Mouse (Mus musculus) liver, embryonic 11.5 days (tissue): ENCODE results near the gene Myo18a. TPM values are rescaled to one million over a fixed set of nuclear protein-coding genes. Genes with fewer than 3 reads are reported as not detected.

Source experiments
- ATAC-seq: fragments of 200-750 bp; cut with Nextera tagmentation; replicated peaks from 2 replicates; pipeline ENCODE4 v1.8.0; 2017; ENCODE audit warnings: moderate number of reproducible peaks, mild to moderate bottlenecking, moderate TSS enrichment, moderate library complexity; ENCODE audit not compliant: low FRiP score
- DNase-seq: peaks from one replicate; pipeline ENCODE4 v3.0.0-alpha.2; 2017; ENCODE audit warnings: low spot score
- H3K27ac ChIP-seq: fragments of 300-500 bp; sonication (generic); 2 replicates; pipeline ENCODE4 v1.5.1; 2014; ENCODE audit warnings: mild to moderate bottlenecking, low read depth, low read length, control low read depth
- H3K27me3 ChIP-seq: fragments of 300-500 bp; sonication (generic); replicated peaks from 2 replicates; pipeline ENCODE4 v1.6.1; 2014; ENCODE audit warnings: low read length, mixed read lengths; ENCODE audit not compliant: control insufficient read depth, insufficient read depth
- H3K36me3 ChIP-seq: fragments of 300-500 bp; sonication (generic); 2 replicates; pipeline ENCODE4 v1.6.1; 2014; ENCODE audit warnings: mild to moderate bottlenecking, low read length, moderate library complexity, mixed read lengths; ENCODE audit not compliant: control insufficient read depth, insufficient read depth
- H3K4me1 ChIP-seq: fragments of 300-500 bp; sonication (generic); replicated peaks from 2 replicates; pipeline ENCODE4 v1.6.1; 2014; ENCODE audit warnings: low read length, mixed read lengths; ENCODE audit not compliant: control insufficient read depth, insufficient read depth
- H3K4me2 ChIP-seq: fragments of 300-500 bp; sonication (generic); 2 replicates; pipeline ENCODE4 v1.6.1; 2014; ENCODE audit warnings: mild to moderate bottlenecking, control low read depth, moderate library complexity
- H3K4me3 ChIP-seq: fragments of 300-500 bp; sonication (generic); 2 replicates; pipeline ENCODE4 v1.5.1; 2014; ENCODE audit warnings: low read depth, low read length, control low read depth
- H3K9ac ChIP-seq: fragments of 300-500 bp; sonication (generic); 2 replicates; pipeline ENCODE4 v1.6.1; 2014; ENCODE audit warnings: low read depth, low read length, control low read depth
- H3K9me3 ChIP-seq: fragments of 300-500 bp; sonication (generic); 2 replicates; pipeline ENCODE4 v1.6.1; 2016; ENCODE audit warnings: low read length, inconsistent platforms, mixed read lengths; ENCODE audit not compliant: control insufficient read depth
- WGBS: fragments of 180-500 bp; shearing (Covaris S2); extraction: QIAGEN DNeasy Blood & Tissue Kit; methylation state at CpG from one replicate; pipeline ENCODE4 v1.1.7; 2014; 5-methylcytosine and 5-hydroxymethylcytosine counted together
- polyA plus RNA-seq: library from polyadenylated mRNA; unstranded; fragments of >200 nt; fragmentation: Nextera tagmentation; extraction: Ambion mirVana; gene quantifications from 2 replicates; pipeline ENCODE4 v1.2.1, GENCODE M21; 2014

Gene Myo18a
- polyA plus RNA-seq, 1 experiment from 2014 or later: 37.1 TPM

- Histone ChIP-seq H3K36me3 (no peaks in the 10 kb centered on the region), H3K4me2 (no peak overlapping the region), H3K4me3 (no peak overlapping the region), H3K27me3 (peaks cover 34% of the 10 kb centered on the region), H3K9ac (no peak overlapping the region), H3K9me3 (no peaks in the 10 kb centered on the region), H3K27ac (no peak overlapping the region), H3K4me1 (no peaks in the 10 kb centered on the region)
- no peak for ATAC-seq
- DNase-seq: no peak
- WGBS: 47% methylated on average over 5 of the region's 5 CpGs
Measured at GRCm38 (mm10) chr11:77901366-77901765, 138.3 kb downstream of the Myo18a start.

GRCm38 (mm10) chr11:77901775-77902355 lies 138.8 kb downstream of the Myo18a start:
- ATAC-seq: no peak

DNA sequence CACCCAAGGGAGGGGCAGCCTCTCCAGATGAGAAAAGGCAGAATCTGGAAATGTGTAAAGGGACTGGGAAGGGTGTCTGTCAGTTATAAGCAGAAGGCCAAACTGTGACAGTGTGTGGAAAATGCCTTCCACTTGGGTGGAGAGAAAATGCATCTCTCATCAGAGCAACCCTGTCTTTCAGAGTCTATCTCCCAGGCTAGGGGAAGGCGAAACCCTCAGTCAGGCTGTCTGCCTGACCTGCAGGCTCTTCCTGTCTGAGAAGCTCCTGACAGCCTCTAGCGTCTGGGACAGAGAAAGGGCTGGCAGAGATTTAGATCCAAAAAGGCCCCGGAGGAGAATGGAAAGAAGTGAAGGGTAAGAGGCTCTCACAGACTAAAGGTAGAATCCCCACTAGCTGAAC lies 140.7 kb downstream of the Myo18a start:
- Histone ChIP-seq H3K27me3 (peaks cover 25% of the 10 kb centered on the region), H3K4me2 (no peak overlapping the region), H3K4me1 (no peaks in the 10 kb centered on the region; the same call in 1 of the 2 replicates), H3K27ac (no peak overlapping the region), H3K4me3 (no peak overlapping the region), H3K36me3 (no peaks in the 10 kb centered on the region), H3K9ac (no peak overlapping the region), H3K9me3 (no peaks in the 10 kb centered on the region)
- no peak for DNase-seq
- ATAC-seq: no peak
- WGBS: 23% methylated on average over 3 of the region's 3 CpGs

More at GRCm38 (mm10) chr11:77901775-77902355, 138.8 kb downstream of the Myo18a start:
- no peak overlapping the region for H3K9ac ChIP-seq
- no peaks in the 10 kb centered on the region for H3K9me3 ChIP-seq
- no peaks in the 10 kb centered on the region; the same call in 1 of the 2 replicates for H3K4me1 ChIP-seq
- WGBS: 47% methylated on average over 8 of the region's 8 CpGs
- H3K4me3 ChIP-seq: no peak overlapping the region
- H3K27ac ChIP-seq: no peak overlapping the region
- H3K4me2 ChIP-seq: no peak overlapping the region
- DNase-seq: no peak
- peaks cover 33% of the 10 kb centered on the region for H3K27me3 ChIP-seq
- no peaks in the 10 kb centered on the region for H3K36me3 ChIP-seq

DNA sequence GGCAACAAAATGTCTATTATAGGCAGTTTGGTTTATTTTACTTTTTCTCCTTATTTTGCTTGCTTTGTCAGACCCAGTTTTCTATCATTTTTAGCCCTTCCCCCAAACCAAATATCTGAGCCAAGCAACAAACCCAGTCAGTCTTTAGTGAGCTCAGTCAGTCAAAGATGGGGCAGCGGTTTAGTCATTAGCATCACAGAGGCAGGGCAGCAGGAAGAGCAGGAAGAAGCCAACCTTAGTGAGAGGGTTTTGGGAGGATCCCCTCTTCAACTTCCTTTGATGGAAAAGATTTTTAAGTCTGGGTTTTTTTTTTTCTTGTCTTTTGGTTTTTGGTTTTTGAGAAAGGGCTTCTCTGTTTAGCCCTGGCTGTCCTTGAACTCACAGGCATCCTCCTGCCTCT lies 141.7 kb downstream of the Myo18a start:
- 42% methylated on average over 1 of the region's 1 CpGs for WGBS
- H3K4me2 ChIP-seq: no peak overlapping the region
- no peaks in the 10 kb centered on the region; the same call in 1 of the 2 replicates for H3K4me1 ChIP-seq
- no peak overlapping the region for H3K27ac ChIP-seq
- no peak for ATAC-seq
- no peaks in the 10 kb centered on the region for H3K9me3 ChIP-seq
- no peaks in the 10 kb centered on the region for H3K36me3 ChIP-seq
- no peak overlapping the region for H3K9ac ChIP-seq
- peaks cover 25% of the 10 kb centered on the region for H3K27me3 ChIP-seq
- DNase-seq: no peak
- H3K4me3 ChIP-seq: no peak overlapping the region

DNA sequence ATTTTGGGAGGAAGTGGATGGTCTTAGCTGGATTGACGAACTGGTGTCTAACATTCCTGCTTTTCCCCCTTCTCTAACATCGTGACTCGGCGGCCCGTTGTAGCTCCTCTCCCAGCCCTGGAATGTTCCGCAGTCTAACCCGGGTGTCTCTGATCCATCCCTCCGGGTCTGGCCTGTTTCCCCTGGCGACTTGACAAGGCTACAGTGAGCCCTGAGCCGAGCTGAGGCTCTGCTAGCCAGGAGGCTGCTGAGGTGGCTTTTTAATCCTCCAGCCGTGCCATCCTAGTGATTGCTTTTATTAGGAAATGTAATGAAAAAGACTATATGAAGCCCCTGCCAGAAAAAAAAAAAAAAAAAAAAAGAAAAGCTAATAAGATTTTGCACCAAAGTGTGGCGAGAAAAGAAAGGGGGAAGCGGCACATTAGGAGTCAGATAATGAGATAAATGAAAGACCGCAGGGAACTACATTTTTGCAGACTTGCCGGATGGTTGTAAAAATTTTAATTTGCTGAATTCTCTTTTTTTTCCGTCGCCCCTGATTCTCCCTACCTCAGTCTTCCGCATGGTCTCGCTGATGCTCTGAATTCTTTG lies 143.1 kb downstream of the Myo18a start:
- Histone ChIP-seq H3K36me3 (no peaks in the 10 kb centered on the region), H3K4me3 (no peak overlapping the region), H3K9me3 (no peaks in the 10 kb centered on the region), H3K4me2 (no peak overlapping the region), H3K9ac (no peak overlapping the region), H3K4me1 (no peaks in the 10 kb centered on the region; the same call in 1 of the 2 replicates), H3K27ac (no peak overlapping the region), H3K27me3 (peaks cover 29% of the 10 kb centered on the region)
- DNase-seq (no peak), ATAC-seq (no peak)
- WGBS: 33% methylated on average over 19 of the region's 19 CpGs

DNA sequence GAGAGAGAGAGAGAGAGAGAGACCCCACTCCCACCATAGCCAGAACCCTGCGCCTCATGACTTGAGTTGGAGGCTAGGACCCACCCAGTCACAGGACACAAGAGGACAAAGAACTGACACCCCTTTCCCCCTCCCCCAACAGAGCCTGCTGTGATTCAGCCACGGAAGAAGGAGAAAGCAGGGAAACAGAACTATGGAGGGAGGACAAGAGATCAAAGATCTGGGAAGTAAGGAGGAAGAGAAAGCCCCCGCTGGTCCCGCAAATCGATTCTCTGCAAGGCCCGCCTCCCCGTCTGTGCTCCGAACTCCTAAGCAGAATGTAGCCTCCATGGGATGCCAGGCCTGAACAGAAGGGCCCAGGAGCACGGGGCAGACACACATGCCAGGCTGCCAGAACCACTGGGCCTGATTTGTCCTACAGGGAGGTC lies 143.7 kb downstream of the Myo18a start:
- ATAC-seq: no peak
- Histone ChIP-seq H3K4me1 (no peaks in the 10 kb centered on the region; the same call in 1 of the 2 replicates), H3K27ac (no peak overlapping the region), H3K9ac (no peak overlapping the region), H3K4me3 (no peak overlapping the region), H3K27me3 (peaks cover 32% of the 10 kb centered on the region), H3K9me3 (no peaks in the 10 kb centered on the region), H3K36me3 (no peaks in the 10 kb centered on the region), H3K4me2 (peak overlapping the region; percentile 22)
- DNase-seq: no peak
- WGBS: 10% methylated on average over 9 of the region's 9 CpGs

- H3K36me3 ChIP-seq: no peaks in the 10 kb centered on the region
- no peak overlapping the region for H3K4me2 ChIP-seq
- H3K4me1 ChIP-seq: no peaks in the 10 kb centered on the region; the same call in 1 of the 2 replicates
- no peaks in the 10 kb centered on the region for H3K9me3 ChIP-seq
- ATAC-seq: no peak
- no peak overlapping the region for H3K9ac ChIP-seq
- WGBS: 52% methylated on average over 4 of the region's 4 CpGs
- no peak overlapping the region for H3K27ac ChIP-seq
- H3K4me3 ChIP-seq: no peak overlapping the region
- H3K27me3 ChIP-seq: peaks cover 44% of the 10 kb centered on the region
- DNase-seq: no peak
Measured at GRCm38 (mm10) chr11:77908468-77908867, 145.4 kb downstream of the Myo18a start.

- ATAC-seq (no peak), DNase-seq (no peak)
- Histone ChIP-seq H3K9me3 (no peaks in the 10 kb centered on the region), H3K27me3 (peaks cover 49% of the 10 kb centered on the region), H3K27ac (no peak overlapping the region), H3K36me3 (no peaks in the 10 kb centered on the region), H3K4me3 (no peak overlapping the region), H3K4me1 (no peaks in the 10 kb centered on the region; the same call in 1 of the 2 replicates), H3K4me2 (no peak overlapping the region), H3K9ac (no peak overlapping the region)
- WGBS: 39% methylated on average over 5 of the region's 5 CpGs
Measured at GRCm38 (mm10) chr11:77909376-77909775, 146.3 kb downstream of the Myo18a start.

DNA sequence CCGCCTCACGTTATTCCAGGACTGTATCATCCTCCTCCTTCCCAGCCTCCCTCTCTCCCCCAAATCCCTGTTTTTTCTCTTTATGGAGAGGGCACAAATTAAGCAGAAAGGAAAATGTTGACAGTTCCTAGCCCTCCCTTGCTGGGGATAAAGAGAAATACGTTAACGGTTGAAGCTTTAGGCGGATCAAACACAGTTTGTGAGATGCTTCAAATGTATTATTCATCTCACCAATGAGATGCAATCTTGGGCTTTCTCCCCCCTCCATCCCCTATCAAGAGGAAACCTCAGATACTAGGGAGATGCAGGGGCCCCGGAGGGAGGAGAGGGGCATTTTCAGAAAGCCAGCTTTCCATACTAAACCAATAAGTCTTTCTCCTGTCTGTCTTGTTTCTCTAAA lies 146.7 kb downstream of the Myo18a start:
- no peaks in the 10 kb centered on the region; the same call in none of the 2 replicates for H3K4me1 ChIP-seq
- ATAC-seq (no peak), DNase-seq (no peak)
- H3K27me3 ChIP-seq: peaks cover 53% of the 10 kb centered on the region
- WGBS: 25% methylated on average over 6 of the region's 6 CpGs
- no peak overlapping the region for H3K4me3 ChIP-seq
- no peaks in the 10 kb centered on the region for H3K9me3 ChIP-seq
- no peak overlapping the region for H3K4me2 ChIP-seq
- no peaks in the 10 kb centered on the region for H3K36me3 ChIP-seq
- H3K27ac ChIP-seq: no peak overlapping the region
- H3K9ac ChIP-seq: no peak overlapping the region
